Mouse (Mus musculus) cerebellum, postnatal 36 days (tissue): ENCODE measurements at regions not wholly inside any gene's neighbourhood (a gene's known extent, or its start where the extent isn't known, plus 50 kb on each side); places are given as distances from the start of the nearest gene placed in this dataset.
"Not testable (repeated sequence)": the region's sequence is repeated elsewhere in the genome, so short reads cannot be mapped to it uniquely, and the experiment has no call there.

Source experiments
- DNase-seq, 2 experiments: peaks; one replicate each; pipeline ENCODE4 v3.0.0; 2021 to 2022; ENCODE audit warnings: mixed read lengths in 2 of 2

DNA sequence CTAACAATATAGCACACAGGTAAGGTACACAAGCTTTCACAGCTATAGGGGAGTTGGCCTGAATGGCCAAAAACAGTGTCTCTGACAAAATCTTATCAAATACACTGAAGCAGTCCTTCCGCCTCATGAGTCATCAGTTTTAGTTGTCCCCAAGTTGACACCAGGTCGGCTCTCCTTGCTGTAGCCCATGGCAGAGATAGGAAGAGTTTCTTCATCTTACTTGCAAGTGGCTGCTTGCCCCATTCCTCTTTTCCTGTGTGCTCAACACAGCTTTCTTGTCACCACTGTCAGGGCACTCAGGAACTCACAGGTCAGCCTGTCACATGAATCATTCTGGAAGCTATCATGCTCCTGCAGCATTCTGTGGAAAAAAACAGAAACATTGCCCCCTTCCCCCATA, 77.1 kb downstream of the Olfr721-ps1 start:
- not testable (repeated sequence) for DNase-seq

DNA sequence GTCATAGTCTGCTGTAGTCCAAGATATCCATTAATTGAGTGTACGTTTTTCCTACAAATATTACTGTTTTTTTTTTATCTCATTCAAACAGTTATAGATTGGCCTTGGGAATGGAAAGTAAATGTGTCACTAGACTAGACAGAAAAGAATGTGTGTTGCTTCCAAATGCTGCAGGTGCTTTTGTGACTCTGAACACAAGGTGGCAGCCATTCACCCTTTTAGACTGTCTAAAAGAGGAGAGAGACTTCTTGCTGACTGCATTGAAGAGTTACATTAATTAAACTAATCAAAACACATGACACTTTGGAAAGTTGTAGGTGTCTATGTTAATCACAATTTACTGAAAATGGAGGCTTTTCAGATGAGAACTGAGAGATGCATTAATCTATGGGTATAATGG, 80.7 kb downstream of the Olfr721-ps1 start:
- DNase-seq: no peak

DNA sequence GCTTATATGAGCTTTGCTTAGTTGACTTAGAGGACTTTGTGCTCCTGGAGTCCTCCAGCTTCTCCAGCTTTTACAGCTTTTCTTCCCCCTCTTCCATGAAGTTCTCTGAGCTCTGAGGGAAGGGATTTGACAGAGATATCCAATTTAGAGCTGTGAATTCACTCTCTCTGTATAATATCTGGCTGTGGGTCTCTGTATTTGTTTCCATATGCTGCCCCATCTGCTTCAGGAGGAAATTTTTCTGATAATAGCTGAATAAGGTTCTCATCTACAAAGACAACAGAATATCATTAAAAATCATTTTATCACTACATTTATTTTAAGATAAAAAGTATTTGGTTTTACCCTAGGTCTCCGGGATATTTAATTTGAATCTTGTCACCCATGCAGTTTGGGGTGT, 85.3 kb downstream of the Olfr721-ps1 start:
- no peak for DNase-seq

DNA sequence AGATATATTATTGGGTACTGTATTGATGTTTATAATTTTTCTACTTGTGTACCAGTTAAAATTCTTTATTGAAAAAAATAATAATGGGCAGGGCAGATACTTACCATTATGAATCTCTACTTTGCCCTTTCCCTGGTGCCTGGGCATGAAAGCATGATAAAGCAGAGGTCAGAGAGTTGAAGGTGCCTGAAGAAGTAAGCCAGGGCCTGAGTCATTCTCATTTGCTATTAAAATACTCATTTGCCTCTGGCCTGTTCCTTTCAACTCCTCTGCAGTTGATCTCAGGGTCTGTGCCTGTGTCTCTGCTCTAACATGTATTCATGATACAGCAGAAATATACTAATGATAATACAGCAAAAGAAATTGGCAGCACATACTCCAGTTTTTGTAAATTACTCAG, 89.4 kb downstream of the Olfr721-ps1 start:
- DNase-seq: no peak

DNA sequence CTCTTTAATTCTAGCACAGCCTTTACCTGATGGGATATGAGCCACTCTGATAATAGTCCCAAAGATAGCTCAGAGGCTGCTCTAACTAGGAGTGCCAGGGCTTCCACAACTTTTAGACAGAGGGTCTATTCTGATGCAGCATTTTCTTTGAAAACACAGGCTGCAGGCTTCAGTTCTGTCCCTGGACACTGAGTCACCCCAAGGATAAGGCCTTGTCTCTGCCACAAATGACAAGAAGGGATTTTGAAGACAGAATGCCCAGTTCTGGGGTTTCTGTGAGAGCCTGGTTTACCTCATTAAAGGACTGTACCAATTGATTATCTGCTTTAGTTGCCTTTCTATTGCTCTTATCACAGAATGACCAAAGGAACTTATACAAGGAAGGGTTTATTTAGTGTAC, 90.9 kb downstream of the Olfr721-ps1 start:
- no peak for DNase-seq

DNA sequence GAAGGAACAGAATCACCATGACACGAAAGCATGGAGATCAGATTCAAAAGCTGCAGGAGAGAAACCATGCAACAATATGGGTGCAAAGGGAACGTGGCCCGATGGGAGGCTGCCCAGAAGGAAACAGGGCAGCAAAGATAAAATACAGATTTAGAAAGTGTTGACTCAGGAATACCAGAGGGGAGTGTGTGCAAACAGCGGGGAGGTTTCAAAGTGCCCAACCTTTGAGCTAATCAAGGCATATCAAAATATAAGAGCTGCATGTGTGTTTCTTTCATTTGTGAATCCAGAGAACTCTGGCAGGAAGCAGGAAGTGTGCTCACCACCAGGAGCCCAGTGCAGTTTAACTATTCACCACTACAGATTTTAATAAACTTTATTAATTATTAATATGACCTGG, 110.8 kb downstream of the Olfr721-ps1 start:
- DNase-seq: no peak

DNA sequence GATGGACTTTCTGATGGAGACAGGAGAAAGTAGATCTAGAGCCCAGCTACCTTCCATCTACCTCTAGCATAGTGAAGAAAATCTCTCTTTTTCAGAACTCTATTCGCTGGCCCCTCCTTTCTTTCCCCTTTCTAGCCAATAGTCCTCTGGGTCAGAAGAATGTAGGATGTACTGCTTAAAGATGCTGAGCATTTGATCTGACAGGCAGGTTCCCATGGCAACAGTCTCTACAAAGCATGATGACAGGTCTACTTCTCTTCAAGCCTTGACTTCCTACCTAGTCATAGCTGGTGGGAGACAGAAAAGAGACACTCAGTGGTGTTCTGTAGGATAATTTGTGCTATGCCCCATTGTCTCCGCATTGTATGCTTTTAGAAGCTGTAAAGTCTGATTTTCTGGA, 112.0 kb downstream of the Olfr721-ps1 start:
- DNase-seq: no peak

DNA sequence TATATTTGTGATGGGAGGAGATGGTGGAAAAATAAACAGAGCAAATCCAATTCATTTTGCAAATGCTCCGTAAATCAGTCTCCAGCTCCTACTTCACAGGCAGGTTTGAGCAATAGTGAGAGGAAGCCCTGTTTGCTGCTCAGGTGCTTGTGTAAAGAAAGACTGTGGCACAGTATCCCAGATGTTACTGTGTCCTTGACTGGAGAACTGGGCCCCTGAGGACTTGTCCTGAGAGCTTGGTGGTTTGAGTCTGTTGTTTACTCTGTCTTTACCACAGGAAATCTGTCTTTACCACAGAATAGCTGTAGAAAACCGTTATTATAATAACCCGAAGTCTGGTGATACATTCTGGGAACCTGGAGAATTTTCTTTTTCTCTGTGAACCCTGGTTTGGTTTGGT, 112.4 kb downstream of the Olfr721-ps1 start:
- no peak for DNase-seq

DNA sequence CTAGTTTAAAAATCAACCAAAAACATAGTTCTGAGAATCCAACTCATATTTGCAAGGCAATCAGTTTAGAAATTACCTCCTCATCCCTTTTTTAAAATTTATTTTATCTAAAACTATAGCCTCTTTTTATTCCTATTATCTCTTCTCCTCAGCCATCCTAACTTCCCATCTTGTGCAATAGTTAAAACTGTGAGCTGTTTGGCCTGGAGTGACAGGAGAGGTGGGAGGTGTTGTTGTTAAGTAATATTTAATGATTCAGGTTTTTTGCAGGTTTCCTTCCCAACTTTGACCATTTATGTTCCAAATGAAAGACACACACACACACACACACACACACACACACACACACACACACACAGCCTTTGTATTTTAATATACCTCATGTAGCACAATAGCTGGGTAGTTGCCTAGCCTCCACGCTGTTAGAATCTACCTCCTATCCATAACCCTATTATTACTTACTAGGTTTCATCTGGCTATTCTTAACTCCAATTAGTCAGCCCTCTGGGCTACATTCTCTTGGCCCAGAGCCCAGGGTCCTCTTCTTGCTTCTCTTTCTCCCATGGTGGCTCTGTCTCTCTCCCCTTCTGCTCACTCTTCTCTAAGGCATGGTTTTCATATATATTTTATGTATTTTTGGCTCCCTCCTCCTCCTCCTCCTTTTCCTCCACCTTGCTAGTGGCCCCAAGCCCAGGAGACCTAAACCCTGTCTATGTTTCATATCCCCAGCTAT, 113.5 kb downstream of the Olfr721-ps1 start:
- peak in 1 of 2 experiments; percentile 2 for DNase-seq

DNA sequence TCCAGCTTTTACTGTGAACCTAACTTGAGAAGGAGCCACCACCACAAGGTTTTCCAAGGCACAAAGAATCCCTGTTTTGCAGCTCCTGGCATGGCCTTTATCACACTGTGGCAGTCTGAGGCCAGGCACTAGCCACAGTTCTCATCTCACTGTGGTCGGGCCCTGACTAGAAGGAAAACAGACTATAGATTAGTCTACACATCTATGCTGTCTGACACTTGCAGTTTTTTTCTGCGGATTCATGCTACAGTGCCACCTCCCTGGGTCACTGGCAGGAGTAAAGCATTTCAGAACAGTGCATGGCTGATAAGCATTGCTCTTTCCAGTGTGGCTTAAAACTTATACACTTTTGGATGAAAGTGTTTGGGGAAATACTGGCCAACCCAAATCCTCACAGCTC, 114.3 kb downstream of the Olfr721-ps1 start:
- DNase-seq: no peak

DNA sequence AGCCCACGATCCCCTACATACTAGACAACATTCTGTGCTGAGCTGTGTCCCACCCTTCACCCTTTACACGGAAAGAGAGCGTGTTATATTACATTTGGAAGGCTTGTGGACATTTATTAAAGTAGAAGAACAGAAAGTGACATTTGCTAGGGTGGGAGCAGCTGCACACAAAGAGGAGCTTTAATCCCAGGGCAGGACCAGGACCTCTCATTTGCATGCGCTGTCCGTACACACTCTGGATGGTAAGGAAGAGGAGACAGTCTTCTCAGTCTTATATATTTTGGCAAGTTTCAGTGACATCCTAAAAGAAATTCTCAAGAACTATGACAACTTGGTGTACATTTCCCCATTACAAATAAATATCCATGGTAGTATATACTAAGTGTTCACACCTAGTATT, 114.8 kb downstream of the Olfr721-ps1 start:
- no peak for DNase-seq

DNA sequence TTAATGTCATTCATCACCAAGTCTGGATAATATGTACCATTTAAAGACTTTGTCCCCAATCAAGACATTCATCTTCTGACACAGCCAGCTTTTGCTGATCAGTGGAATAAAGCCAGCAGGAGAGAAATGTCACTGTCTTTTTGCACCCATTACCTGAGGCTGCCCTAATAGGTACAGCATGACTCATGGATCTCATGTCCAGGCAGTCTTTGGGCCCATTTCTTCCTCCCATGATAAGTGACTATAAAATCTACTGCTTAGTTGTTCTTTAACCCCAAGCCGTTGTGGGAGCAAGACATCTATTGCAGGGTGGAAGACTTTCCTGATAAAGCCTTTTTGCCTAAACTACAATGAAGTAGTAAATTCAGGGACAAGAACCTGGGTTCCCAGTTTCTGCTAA, 116.9 kb downstream of the Olfr721-ps1 start:
- no peak for DNase-seq

DNA sequence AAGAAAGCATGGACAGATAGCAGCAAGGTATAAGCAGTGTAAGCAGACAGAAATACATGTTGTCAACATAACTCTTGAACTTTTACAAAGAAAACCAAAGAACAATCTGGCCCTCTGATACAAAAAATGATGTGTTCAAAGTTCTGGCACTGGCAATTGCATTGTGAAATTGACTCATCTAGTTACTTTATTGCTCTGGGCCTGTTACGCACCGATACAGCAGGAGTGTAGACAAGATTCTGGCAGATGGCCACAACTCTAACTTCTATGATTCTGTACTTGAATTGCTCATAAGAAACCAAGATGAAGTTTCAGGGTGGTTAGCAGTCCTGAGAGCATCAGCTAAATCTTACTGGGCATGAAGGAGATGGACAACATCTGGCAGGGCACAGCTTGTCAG, 117.7 kb downstream of the Olfr721-ps1 start:
- DNase-seq: no peak

DNA sequence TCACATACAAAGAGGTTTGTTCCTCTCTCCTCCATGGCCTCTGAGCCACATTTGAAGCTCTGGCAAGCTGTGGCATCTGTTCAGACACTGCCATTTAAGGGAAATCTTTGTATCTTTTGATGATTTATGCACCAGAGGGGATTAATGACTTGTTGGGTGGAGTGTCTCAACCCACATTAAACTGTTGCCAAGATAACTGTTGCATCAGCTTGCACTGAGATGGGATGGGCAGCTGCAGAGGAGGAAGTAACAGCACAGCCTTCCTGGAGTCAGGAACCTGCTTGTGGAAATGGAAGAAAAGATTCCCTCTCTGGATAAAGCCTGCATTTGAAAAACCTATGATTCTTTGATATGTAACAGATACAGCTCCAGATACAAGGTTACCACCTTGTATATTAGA, 119.1 kb downstream of the Olfr721-ps1 start:
- DNase-seq: no peak

DNA sequence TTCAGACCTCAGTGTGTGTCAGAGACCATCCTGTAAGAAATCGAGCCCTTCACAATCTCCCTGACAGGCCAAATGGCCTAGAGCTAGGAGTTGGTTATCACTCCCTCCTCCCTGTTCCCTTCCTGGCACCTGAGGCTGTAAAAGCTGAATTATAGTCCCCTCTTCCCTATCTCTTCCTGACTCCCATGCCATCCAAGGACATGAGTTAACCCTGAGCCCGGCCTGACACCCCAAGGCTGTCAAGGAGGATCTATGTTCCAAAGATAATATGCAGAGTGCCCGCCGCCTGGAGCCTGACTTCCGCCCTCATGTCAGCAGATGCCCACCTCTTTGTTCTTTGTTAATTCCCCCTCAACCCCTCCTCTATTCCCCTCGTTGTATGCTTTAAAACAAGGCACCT, 120.2 kb downstream of the Olfr721-ps1 start:
- not testable (repeated sequence) for DNase-seq

DNA sequence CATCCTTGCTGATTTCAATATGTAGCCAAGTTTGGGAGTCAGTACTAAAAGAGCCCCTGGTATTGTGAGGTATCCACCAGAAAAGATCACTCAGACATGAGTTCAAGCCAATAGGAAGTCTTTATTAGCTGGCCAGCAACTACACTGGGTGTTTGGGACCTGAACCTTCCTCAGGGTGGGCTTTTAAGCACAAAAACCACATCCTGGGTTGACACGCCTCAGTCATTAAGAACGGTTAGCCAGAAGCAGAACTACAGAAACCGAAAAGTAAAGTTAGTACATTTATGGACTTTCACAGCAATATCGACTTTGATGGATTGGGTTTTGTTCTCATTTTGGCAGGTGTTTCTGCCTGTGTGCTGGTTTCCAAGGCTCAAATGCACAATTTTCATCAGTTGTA, 124.1 kb downstream of the Olfr721-ps1 start:
- DNase-seq: no peak

DNA sequence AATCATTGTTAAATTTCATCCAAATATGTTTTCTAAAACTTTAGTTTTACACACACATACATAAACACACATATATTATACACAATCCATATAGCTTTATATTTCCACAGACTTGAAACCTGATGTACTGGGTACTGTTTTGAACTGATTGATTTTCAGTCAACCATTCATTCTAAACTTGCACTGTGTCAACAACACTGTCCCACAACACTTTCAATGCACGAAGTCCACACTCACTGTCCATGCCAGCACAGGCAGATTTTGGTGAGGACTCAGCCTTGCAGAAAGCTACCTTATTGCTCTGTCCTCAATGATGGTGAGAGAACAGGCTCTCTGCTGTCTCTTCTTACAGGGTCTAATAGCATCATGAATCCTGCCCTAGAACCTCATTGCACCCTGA, 127.3 kb downstream of the Olfr721-ps1 start:
- no peak for DNase-seq

DNA sequence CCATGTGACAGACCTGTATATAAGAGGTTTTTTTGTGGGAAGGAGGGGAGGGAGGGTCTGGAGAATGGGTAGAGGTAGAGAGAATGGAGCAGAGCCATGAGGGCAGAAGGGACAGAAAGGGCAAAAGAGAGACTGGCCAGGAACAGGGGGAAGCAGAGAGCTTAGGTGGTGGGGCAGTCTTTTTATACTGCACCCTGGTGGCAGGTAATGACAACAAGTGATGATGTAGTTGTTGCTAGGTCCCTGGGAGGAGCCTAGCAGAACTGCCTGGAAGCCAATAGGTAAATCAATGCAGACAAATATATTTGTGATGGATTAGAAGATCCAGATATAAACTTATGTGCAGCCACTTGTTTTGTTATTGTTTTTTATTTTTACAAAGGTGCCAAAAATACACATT, 140.1 kb downstream of the Olfr721-ps1 start:
- no peak for DNase-seq

DNA sequence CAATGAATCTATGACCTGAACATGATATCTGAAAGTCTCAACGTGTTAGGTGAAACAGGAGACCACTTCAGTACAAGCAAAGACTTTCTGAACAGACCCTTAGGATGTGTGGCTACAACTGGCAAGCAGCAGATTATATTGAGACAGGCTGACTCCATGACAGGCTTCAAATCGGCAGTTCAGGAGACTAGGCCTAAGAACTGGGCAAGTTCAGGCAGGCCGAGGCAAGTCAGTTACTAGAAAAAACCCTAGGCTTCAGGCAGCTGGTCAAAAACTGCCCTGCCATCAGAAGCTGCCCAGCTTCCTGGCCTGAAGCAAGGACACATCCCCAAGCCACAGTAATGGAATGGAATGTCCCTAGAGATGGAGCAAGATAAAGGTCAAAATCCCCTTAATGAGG, 140.6 kb downstream of the Olfr721-ps1 start:
- no peak for DNase-seq

DNA sequence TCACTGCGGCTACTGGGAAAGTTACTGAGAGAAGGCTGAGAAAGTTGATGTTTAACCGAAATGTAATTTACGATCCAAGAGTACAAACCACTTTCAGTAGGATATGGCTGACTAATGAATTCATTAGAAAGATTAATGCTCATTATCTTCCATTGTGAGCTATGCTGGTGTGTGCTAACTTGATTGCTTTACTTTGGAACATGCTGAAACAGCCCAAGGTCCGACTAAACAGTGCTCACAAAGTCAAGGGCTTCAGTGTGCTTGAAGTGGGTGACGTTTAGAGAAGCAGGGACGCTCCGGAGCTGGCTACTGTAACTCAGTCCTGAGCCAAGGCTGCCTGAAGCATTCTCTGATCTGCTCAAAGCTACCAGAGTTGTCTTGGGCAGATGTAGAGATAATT, 143.1 kb downstream of the Olfr721-ps1 start:
- no peak for DNase-seq

DNA sequence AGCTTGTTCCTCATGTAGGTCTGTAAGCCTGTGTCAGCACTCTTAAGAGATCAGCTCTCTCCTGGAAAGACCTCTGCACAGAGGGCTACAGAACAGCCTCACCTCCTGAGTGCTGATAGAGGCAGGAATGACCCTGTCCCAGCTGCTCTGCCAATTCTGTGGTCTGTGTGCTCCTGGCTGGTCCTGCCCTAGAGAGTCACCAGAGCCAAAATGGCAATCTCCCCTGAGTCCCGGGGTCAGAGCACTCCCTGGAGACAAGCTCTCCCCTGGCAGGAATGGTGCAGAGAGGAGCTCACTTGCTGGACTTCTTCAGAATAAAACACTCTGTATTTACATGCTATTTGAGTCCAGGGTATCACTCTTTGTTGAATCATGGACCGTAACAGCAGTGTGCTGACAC, 149.9 kb upstream of the Slc4a7 start:
- no peak for DNase-seq

DNA sequence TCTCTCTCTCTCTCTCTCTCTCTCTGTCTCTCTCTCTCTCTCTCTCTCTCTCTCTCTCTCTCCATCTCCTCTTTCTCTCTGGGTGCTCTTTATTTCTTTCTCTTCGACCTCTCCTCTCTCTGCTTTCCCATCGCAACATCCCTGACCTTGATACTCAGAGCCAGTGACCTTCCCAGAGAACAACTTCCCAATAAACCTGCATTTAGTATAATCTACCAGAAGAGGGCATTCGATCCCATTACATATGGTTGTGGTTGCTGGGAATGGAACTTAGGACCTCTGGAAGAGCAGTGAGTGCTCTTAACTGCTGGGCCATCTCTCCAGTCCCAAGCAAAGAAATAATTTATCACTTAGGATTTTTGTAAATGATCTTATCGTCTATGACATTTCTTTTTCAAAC, 127.2 kb upstream of the Slc4a7 start:
- no peak for DNase-seq

DNA sequence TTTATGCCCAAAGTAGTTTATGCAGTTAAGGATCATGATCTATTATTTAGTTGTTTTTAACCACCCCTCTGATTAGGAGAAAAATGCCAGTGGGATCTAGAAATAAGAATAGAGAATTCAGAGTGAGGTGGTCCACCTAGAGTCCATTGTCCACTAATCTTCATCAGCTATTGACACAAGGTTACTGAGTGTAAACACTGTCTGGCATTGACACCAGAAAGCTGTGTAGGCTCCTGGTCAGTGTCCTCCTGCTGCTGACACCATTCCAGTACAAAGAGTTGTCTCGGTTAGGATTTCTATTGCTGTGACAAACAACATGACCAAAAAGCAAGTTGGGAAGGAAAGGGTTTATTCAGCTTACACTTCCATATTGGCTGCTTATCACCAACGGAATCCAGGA, 110.1 kb upstream of the Slc4a7 start:
- no peak for DNase-seq

DNA sequence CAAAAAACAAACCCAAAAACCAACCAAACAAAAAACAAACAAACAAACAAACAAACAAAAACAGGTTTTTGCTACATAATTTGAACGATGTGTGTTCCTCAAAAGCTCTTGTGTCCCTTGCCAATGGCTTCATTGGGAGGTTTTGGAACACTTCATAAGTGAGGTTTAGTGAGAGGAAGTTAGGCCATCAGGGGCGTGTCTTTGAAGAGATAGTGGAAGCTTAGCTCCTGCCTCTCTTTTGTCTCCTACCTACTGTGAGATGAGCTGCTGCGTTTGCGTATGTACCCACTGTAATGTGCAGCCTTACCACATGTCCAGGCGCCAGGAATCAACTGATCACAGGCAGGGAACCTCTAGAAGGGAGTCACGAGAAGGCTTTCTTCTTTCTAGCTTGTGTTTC, 107.3 kb upstream of the Slc4a7 start:
- no peak for DNase-seq

DNA sequence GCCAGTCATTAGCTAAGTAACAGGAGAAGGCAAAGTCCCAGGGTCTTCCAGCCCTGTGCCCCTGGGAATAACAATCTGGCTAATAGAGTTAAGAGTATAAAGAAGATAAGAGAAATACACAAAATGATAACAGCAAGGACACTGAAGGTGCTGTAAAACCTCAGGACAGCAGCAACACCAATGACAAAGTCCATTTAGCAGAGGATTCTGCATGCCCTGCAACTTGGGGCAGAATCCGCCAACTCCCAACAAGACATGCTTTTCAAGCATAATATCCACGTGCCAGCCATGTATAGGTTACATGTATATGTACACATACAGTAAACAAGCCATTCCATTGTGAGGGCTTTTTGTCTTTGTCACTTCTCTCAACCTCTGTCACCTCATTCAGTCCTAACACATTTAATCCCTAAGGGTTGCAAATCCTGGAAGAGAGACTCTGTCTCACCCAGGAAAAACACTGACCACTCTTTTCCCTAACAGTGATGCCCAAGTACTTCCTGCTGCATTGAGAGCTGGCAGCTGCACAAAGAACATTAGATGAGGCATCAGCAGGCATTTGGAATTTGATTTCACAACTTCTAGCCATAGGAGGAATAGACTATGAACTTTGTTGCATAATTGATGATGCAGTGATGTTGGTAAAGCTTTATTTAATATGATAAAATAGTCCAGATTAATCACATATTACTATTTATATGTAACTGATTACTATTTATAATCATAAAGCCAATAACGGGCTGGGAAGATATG, 105.8 kb upstream of the Slc4a7 start:
- no peak for DNase-seq
